Mouse (Mus musculus) small intestine, adult 2 months (tissue): ENCODE measurements around the gene Osbpl9.

Experiments
- CTCF ChIP-seq: fragments of 200-500 bp; IDR thresholded peaks from 2 replicates; pipeline ENCODE4 v1.5.1; 2012; ENCODE audit warnings: low read depth, mild to moderate bottlenecking, control low read depth, inconsistent platforms, low read length, moderate library complexity, mixed read lengths; ENCODE audit not compliant: insufficient replicate concordance, insufficient read length; ENCODE audit errors: extremely low read depth
- POLR2A ChIP-seq: fragments of 200-500 bp; IDR thresholded peaks from 2 replicates; pipeline ENCODE4 v1.6.1; 2012; ENCODE audit warnings: low read depth, mild to moderate bottlenecking, control low read depth, inconsistent platforms, low read length, moderate library complexity

DNA sequence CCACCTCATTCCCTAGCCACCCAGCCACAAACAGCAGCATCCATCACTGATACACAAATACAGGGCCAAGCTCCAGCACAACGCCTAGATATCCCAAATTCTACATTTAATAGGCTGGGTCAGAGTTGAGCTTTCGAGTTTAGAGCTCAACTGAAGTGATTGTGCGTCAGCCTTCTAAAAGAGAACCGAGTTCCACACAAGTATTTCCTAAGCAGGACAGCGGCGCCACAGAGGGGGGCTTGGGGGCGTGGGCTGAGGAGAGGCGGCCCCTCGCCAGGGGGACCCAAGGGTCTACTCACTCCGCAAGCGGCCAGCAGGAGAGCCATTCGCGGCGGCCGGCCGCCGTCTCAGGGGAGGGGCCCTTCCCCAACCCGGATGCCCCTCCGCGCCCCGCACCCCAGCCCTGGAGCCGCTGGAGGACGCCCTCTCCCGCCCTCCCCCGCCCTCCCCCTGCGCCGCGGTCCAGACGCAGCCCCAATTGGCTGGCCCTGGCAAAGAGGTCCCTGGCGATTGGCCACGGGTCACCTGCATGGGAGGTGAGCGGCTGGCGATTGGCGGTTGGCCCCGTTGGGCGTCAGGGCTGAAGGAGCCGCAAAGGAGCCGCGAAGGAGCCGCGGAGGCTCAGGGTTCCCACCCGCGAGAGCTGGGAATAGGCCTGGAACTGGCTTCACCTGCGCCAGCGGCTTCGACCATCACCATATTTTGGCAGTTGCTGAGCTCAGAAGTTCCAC is 84.3 kb downstream of the Osbpl9 start:
- TF ChIP-seq POLR2A: peak; percentile 84
- no peak for TF ChIP-seq CTCF
